Mouse (Mus musculus) kidney, postnatal 0 days (tissue): Measurements from ENCODE around the gene Omt2b. TPM values are rescaled to one million over a fixed set of nuclear protein-coding genes. Genes with fewer than 3 reads are reported as not detected.
A peak's percentile ranks its signal among the peaks of the same experiment; 100 is the strongest.

Experiments
- ATAC-seq: fragments of 200-750 bp; cut with Nextera tagmentation; replicated peaks from 2 replicates; pipeline ENCODE4 v1.8.0; 2017; ENCODE audit warnings: low read depth, moderate number of reproducible peaks, moderate TSS enrichment, moderate library complexity; ENCODE audit not compliant: low FRiP score
- DNase-seq: peaks from one replicate; pipeline ENCODE4 v3.0.0-alpha.2; 2016; ENCODE audit warnings: low spot score
- H3K27ac ChIP-seq: fragments of 300-500 bp; sonication (generic); 2 replicates; pipeline ENCODE4 v1.5.1; 2014; ENCODE audit warnings: mild to moderate bottlenecking
- H3K27me3 ChIP-seq: fragments of 300-500 bp; sonication (generic); 2 replicates; pipeline ENCODE4 v1.6.1; 2014; ENCODE audit warnings: low read length, mixed read lengths; ENCODE audit not compliant: insufficient read depth
- H3K36me3 ChIP-seq: fragments of 300-500 bp; sonication (generic); 2 replicates; pipeline ENCODE4 v1.6.1; 2014; ENCODE audit warnings: low read length, mixed read lengths; ENCODE audit not compliant: insufficient read depth
- H3K4me1 ChIP-seq: fragments of 300-500 bp; sonication (generic); replicated peaks from 2 replicates; pipeline ENCODE4 v1.6.1; 2014; ENCODE audit warnings: antibody characterized with exemption, low read length, mixed read lengths; ENCODE audit not compliant: insufficient read depth
- H3K4me2 ChIP-seq: fragments of 300-500 bp; sonication (generic); 2 replicates; pipeline ENCODE4 v1.6.1; 2014; ENCODE audit warnings: mild to moderate bottlenecking, low read length, moderate library complexity, mixed read lengths
- H3K4me3 ChIP-seq: fragments of 300-500 bp; sonication (generic); replicated peaks from 2 replicates; pipeline ENCODE4 v1.5.1; 2014; ENCODE audit warnings: low read depth, low read length
- H3K9ac ChIP-seq: fragments of 300-500 bp; sonication (generic); 2 replicates; pipeline ENCODE4 v1.6.1; 2014; ENCODE audit warnings: low read depth, low read length
- H3K9me3 ChIP-seq: fragments of 300-500 bp; sonication (generic); replicated peaks from 2 replicates; pipeline ENCODE4 v1.6.1; 2016; ENCODE audit warnings: low read length, inconsistent platforms, mixed read lengths
- CTCF ChIP-seq: IDR thresholded peaks from 2 replicates; pipeline ENCODE4 v1.5.1; 2016; ENCODE audit warnings: antibody characterized with exemption, low read depth, mild to moderate bottlenecking, moderate library complexity
- WGBS: fragments of 180-500 bp; shearing (Covaris S2); extraction: QIAGEN DNeasy Blood & Tissue Kit; methylation state at CpG from one replicate; pipeline ENCODE4 v1.1.7; 2014; 5-methylcytosine and 5-hydroxymethylcytosine counted together
- polyA plus RNA-seq: library from polyadenylated mRNA; unstranded; fragments of >200 nt; fragmentation: Nextera tagmentation; extraction: Ambion mirVana; gene quantifications from 2 replicates; pipeline ENCODE4 v1.2.1, GENCODE M21; 2015

The Omt2b gene
- polyA plus RNA-seq, 1 experiment from 2014 or later: not detected

GRCm38 (mm10) chr9:78377546-78377945 lies 50.2 kb downstream of the Omt2b start:
- Histone ChIP-seq H3K9me3 (no peaks in the 10 kb centered on the region), H3K9ac (no peak overlapping the region), H3K4me3 (peak overlapping the region; percentile 8; the same call in 1 of the 2 replicates), H3K4me2 (peak overlapping the region; percentile 59), H3K27ac (no peak overlapping the region), H3K27me3 (no peaks in the 10 kb centered on the region), H3K4me1 (peaks cover 6% of the 10 kb centered on the region; the same call in 1 of the 2 replicates), H3K36me3 (no peaks in the 10 kb centered on the region)
- TF ChIP-seq CTCF: no peak
- 28% methylated on average over 8 of the region's 8 CpGs for WGBS
- ATAC-seq: no peak
- no peak for DNase-seq

- peak; percentile 9; the same call in 1 of the 2 replicates for TF ChIP-seq CTCF
- no peaks in the 10 kb centered on the region for H3K9me3 ChIP-seq
- H3K4me2 ChIP-seq: peak within 1 kb of the TSS; percentile 59
- ATAC-seq (peak; percentile 90), DNase-seq (peak; percentile 61)
- H3K4me1 ChIP-seq: peaks cover 6% of the 10 kb centered on the region; the same call in 1 of the 2 replicates
- 5% methylated on average over 23 of the region's 23 CpGs for WGBS
- no peak within 1 kb of the TSS for H3K27ac ChIP-seq
- no peaks in the 10 kb centered on the region for H3K36me3 ChIP-seq
- no peaks in the 10 kb centered on the region for H3K27me3 ChIP-seq
- H3K9ac ChIP-seq: no peak within 1 kb of the TSS
- peak within 1 kb of the TSS; percentile 8; the same call in 1 of the 2 replicates for H3K4me3 ChIP-seq
Measured at GRCm38 (mm10) chr9:78378113-78378785, 50.9 kb downstream of the Omt2b start, which contains the start of gene Ooep. Gene Ooep, minus strand, starts transcription at chr9:78378725.

Other genes with a start within 250 kb of the Omt2b start
- 49.9 and 50.3 TPM in 2 replicates for gene Fbxo9, start 218.5 kb upstream of the Omt2b start, polyA plus RNA-seq
- 21.9 and 22.8 TPM in 2 replicates for gene Ick, start 218.4 kb upstream of the Omt2b start, polyA plus RNA-seq
- gene Gsta4, start 144.8 kb upstream of the Omt2b start, polyA plus RNA-seq: 194 and 196 TPM in 2 replicates
- gene Gsta1, start 96.9 kb upstream of the Omt2b start, polyA plus RNA-seq: 23.4 and 33.9 TPM in 2 replicates
- 8.4 and 10.3 TPM in 2 replicates for gene Gm3776, start 70.5 kb upstream of the Omt2b start, polyA plus RNA-seq
- gene Gm10639, start 37.7 kb upstream of the Omt2b start, polyA plus RNA-seq: 77.2 and 80.9 TPM in 2 replicates
- gene Omt2a, start 12.8 kb upstream of the Omt2b start, polyA plus RNA-seq: not detected in 2 replicates
- gene Gsta2, start 28.2 kb downstream of the Omt2b start, polyA plus RNA-seq: 301 and 320 TPM in 2 replicates
- 0.20 and 0.24 TPM in 2 replicates for gene Dppa5a, start 40.6 kb downstream of the Omt2b start, polyA plus RNA-seq
- gene Ooep, start 51.1 kb downstream of the Omt2b start, polyA plus RNA-seq: 2.9 and 3.0 TPM in 2 replicates
- 0.22 TPM in 2 replicates for gene Ddx43, start 68.2 kb downstream of the Omt2b start, polyA plus RNA-seq
- gene Cgas, start 115.6 kb downstream of the Omt2b start, polyA plus RNA-seq: 1.4 and 1.8 TPM in 2 replicates
- gene Mto1, start 120.6 kb downstream of the Omt2b start, polyA plus RNA-seq: 20.8 and 24.4 TPM in 2 replicates
- 0.70 and 0.99 TPM in 2 replicates for gene Gm17324, start 121.2 kb downstream of the Omt2b start, polyA plus RNA-seq
- gene Eef1a1, start 161.6 kb downstream of the Omt2b start, polyA plus RNA-seq: 4,583 and 4,728 TPM in 2 replicates